Mouse (Mus musculus): Measurements from ENCODE around the gene Upf1. TPM values are rescaled to one million over a fixed set of nuclear protein-coding genes. Genes with fewer than 3 reads are reported as not detected.
A peak's percentile ranks its signal among the peaks of the same experiment; 100 is the strongest.

Upf1 gene
- polyA plus RNA-seq, 1 experiment from 2014 or later: 32.8 TPM

GRCm38 (mm10) chr8:70315624-70316510 is 37.2 kb downstream of the Upf1 start, which contains the start of gene Cers1:
Gene Cers1, plus strand, starts transcription at chr8:70315775.
- WGBS: 2% methylated on average over 64 of the region's 66 CpGs
- H3K27me3 ChIP-seq: peaks cover 10% of the 10 kb centered on the region
- peak within 1 kb of the TSS; percentile 72 for H3K4me2 ChIP-seq (replicated peaks)
- H3K9me3 ChIP-seq: no peaks in the 10 kb centered on the region
- H3K4me3 ChIP-seq: peak within 1 kb of the TSS; percentile 55
- peaks cover 38% of the 10 kb centered on the region for H3K4me1 ChIP-seq
- peaks cover 30% of the 10 kb centered on the region for H3K36me3 ChIP-seq
- peak within 1 kb of the TSS; percentile 92 for H3K27ac ChIP-seq (replicated peaks)
- peak; percentile 59 for ATAC-seq (ENCODE audit: low FRiP score, low read depth)
- H3K9ac ChIP-seq (replicated peaks): peak within 1 kb of the TSS; percentile 80

- Histone ChIP-seq H3K36me3 (peaks cover 46% of the 10 kb centered on the region), H3K27ac (replicated peaks) (no peak overlapping the region), H3K4me1 (peaks cover 38% of the 10 kb centered on the region), H3K4me3 (no peak overlapping the region), H3K4me2 (replicated peaks) (no peak overlapping the region), H3K9ac (replicated peaks) (no peak overlapping the region), H3K9me3 (no peaks in the 10 kb centered on the region), H3K27me3 (peaks cover 10% of the 10 kb centered on the region)
- no peak for ATAC-seq (ENCODE audit: low FRiP score, low read depth)
- 83% methylated on average over 2 of the region's 2 CpGs for WGBS
Observed at GRCm38 (mm10) chr8:70313399-70313798, 39.7 kb downstream of the Upf1 start.

- no peak overlapping the region for H3K27ac ChIP-seq (replicated peaks)
- H3K9ac ChIP-seq (replicated peaks): no peak overlapping the region
- no peaks in the 10 kb centered on the region for H3K9me3 ChIP-seq
- ATAC-seq (ENCODE audit: low FRiP score, low read depth): no peak
- peaks cover 10% of the 10 kb centered on the region for H3K27me3 ChIP-seq
- no peak overlapping the region for H3K4me2 ChIP-seq (replicated peaks)
- peaks cover under 1% of the 10 kb centered on the region; the same call in 1 of the 2 replicates for H3K4me1 ChIP-seq
- peaks cover 87% of the 10 kb centered on the region for H3K36me3 ChIP-seq
- WGBS: 37% methylated on average over 2 of the region's 2 CpGs
- H3K4me3 ChIP-seq: no peak overlapping the region
Observed at GRCm38 (mm10) chr8:70309311-70309710, 43.8 kb downstream of the Upf1 start.

- H3K4me2 ChIP-seq (replicated peaks): peak overlapping the region; percentile 97
- peaks cover 26% of the 10 kb centered on the region for H3K4me1 ChIP-seq
- H3K4me3 ChIP-seq: peak overlapping the region; percentile 90
- no peaks in the 10 kb centered on the region for H3K9me3 ChIP-seq
- H3K36me3 ChIP-seq: peaks cover 54% of the 10 kb centered on the region
- peak; percentile 19 for ATAC-seq (ENCODE audit: low FRiP score, low read depth)
- peak overlapping the region; percentile 77 for H3K9ac ChIP-seq (replicated peaks)
- WGBS: 5% methylated on average over 16 of the region's 16 CpGs
- H3K27me3 ChIP-seq: no peaks in the 10 kb centered on the region
- H3K27ac ChIP-seq (replicated peaks): peak overlapping the region; percentile 31; the same call in 1 of the 2 replicates
Observed at GRCm38 (mm10) chr8:70302901-70303300, 50.2 kb downstream of the Upf1 start.

- H3K4me2 ChIP-seq (replicated peaks): peak within 1 kb of the TSS; percentile 97
- peak; percentile 90 for ATAC-seq (ENCODE audit: low FRiP score, low read depth)
- peaks cover 26% of the 10 kb centered on the region for H3K4me1 ChIP-seq
- H3K27ac ChIP-seq (replicated peaks): peak within 1 kb of the TSS; percentile 31; the same call in 1 of the 2 replicates
- WGBS: under 1% methylated on average over 40 of the region's 40 CpGs
- H3K9ac ChIP-seq (replicated peaks): peak within 1 kb of the TSS; percentile 77
- peaks cover 54% of the 10 kb centered on the region for H3K36me3 ChIP-seq
- no peaks in the 10 kb centered on the region for H3K27me3 ChIP-seq
- no peaks in the 10 kb centered on the region for H3K9me3 ChIP-seq
- peak within 1 kb of the TSS; percentile 90 for H3K4me3 ChIP-seq
Observed at GRCm38 (mm10) chr8:70302358-70302890, 50.7 kb downstream of the Upf1 start, which contains the start of the genes Ddx49 and Cope. Gene Ddx49, minus strand, starts transcription at chr8:70302489. Gene Cope, plus strand, starts transcription at chr8:70302518.

- H3K4me2 ChIP-seq (replicated peaks): no peak overlapping the region
- H3K27ac ChIP-seq (replicated peaks): no peak overlapping the region
- no peaks in the 10 kb centered on the region for H3K27me3 ChIP-seq
- H3K4me1 ChIP-seq: peaks cover 26% of the 10 kb centered on the region
- peaks cover 54% of the 10 kb centered on the region for H3K36me3 ChIP-seq
- H3K9ac ChIP-seq (replicated peaks): no peak overlapping the region
- H3K9me3 ChIP-seq: no peaks in the 10 kb centered on the region
- no peak for ATAC-seq (ENCODE audit: low FRiP score, low read depth)
- 80% methylated on average over 3 of the region's 3 CpGs for WGBS
- H3K4me3 ChIP-seq: no peak overlapping the region
Observed at GRCm38 (mm10) chr8:70300881-70301280, 52.2 kb downstream of the Upf1 start.

- 78% methylated on average over 5 of the region's 5 CpGs for WGBS
- no peak for ATAC-seq (ENCODE audit: low FRiP score, low read depth)
- Histone ChIP-seq H3K4me1 (no peaks in the 10 kb centered on the region), H3K9me3 (no peaks in the 10 kb centered on the region), H3K9ac (replicated peaks) (no peak overlapping the region), H3K4me2 (replicated peaks) (no peak overlapping the region), H3K27ac (replicated peaks) (peak overlapping the region; percentile 10; the same call in 1 of the 2 replicates), H3K36me3 (peaks cover 92% of the 10 kb centered on the region), H3K27me3 (no peaks in the 10 kb centered on the region), H3K4me3 (no peak overlapping the region)
Observed at GRCm38 (mm10) chr8:70293988-70294405, 59.1 kb downstream of the Upf1 start.

GRCm38 (mm10) chr8:70286737-70287136 is 66.3 kb downstream of the Upf1 start:
- no peak overlapping the region for H3K4me3 ChIP-seq
- H3K4me2 ChIP-seq (replicated peaks): no peak overlapping the region
- H3K27ac ChIP-seq (replicated peaks): no peak overlapping the region
- H3K27me3 ChIP-seq: no peaks in the 10 kb centered on the region
- H3K9ac ChIP-seq (replicated peaks): no peak overlapping the region
- H3K9me3 ChIP-seq: peaks cover 4% of the 10 kb centered on the region; the same call in 1 of the 2 replicates
- WGBS: 86% methylated on average over 8 of the region's 8 CpGs
- no peak for ATAC-seq (ENCODE audit: low FRiP score, low read depth)
- H3K36me3 ChIP-seq: peaks cover 69% of the 10 kb centered on the region
- peaks cover 13% of the 10 kb centered on the region for H3K4me1 ChIP-seq

GRCm38 (mm10) chr8:70285304-70285703 is 67.8 kb downstream of the Upf1 start:
- 99% methylated on average over 15 of the region's 15 CpGs for WGBS

GRCm38 (mm10) chr8:70284421-70284820 is 68.7 kb downstream of the Upf1 start:
- H3K4me3 ChIP-seq: peak overlapping the region; percentile 71
- H3K4me2 ChIP-seq (replicated peaks): peak overlapping the region; percentile 85
- 72% methylated on average over 5 of the region's 5 CpGs for WGBS
- no peak for ATAC-seq (ENCODE audit: low FRiP score, low read depth)
- peaks cover 13% of the 10 kb centered on the region for H3K4me1 ChIP-seq
- H3K9ac ChIP-seq (replicated peaks): peak overlapping the region; percentile 7; the same call in 1 of the 2 replicates
- H3K27me3 ChIP-seq: no peaks in the 10 kb centered on the region
- H3K9me3 ChIP-seq: peaks cover 4% of the 10 kb centered on the region; the same call in 1 of the 2 replicates
- no peak overlapping the region for H3K27ac ChIP-seq (replicated peaks)
- H3K36me3 ChIP-seq: peaks cover 48% of the 10 kb centered on the region

More at GRCm38 (mm10) chr8:70285304-70285703, 67.8 kb downstream of the Upf1 start:
- Histone ChIP-seq H3K4me3 (no peak overlapping the region), H3K9me3 (peaks cover 4% of the 10 kb centered on the region; the same call in 1 of the 2 replicates), H3K4me1 (peaks cover 13% of the 10 kb centered on the region), H3K27ac (replicated peaks) (no peak overlapping the region), H3K36me3 (peaks cover 55% of the 10 kb centered on the region), H3K27me3 (no peaks in the 10 kb centered on the region), H3K9ac (replicated peaks) (no peak overlapping the region), H3K4me2 (replicated peaks) (no peak overlapping the region)
- no peak for ATAC-seq (ENCODE audit: low FRiP score, low read depth)

- peak; percentile 48 for ATAC-seq (ENCODE audit: low FRiP score, low read depth)
- Histone ChIP-seq H3K4me2 (replicated peaks) (peak overlapping the region; percentile 85), H3K9me3 (peaks cover 4% of the 10 kb centered on the region; the same call in 1 of the 2 replicates)
Observed at GRCm38 (mm10) chr8:70283136-70284077, 69.7 kb downstream of the Upf1 start.

More at GRCm38 (mm10) chr8:70283136-70284077, 69.7 kb downstream of the Upf1 start:
- Histone ChIP-seq H3K9ac (replicated peaks) (peak overlapping the region; percentile 93), H3K27me3 (no peaks in the 10 kb centered on the region), H3K27ac (replicated peaks) (peak overlapping the region; percentile 79), H3K36me3 (peaks cover 38% of the 10 kb centered on the region), H3K4me3 (peak overlapping the region; percentile 71), H3K4me1 (peaks cover 13% of the 10 kb centered on the region)
- under 1% methylated on average over 55 of the region's 55 CpGs for WGBS

Data from midbrain, embryonic 12.5 days (tissue).